Mouse (Mus musculus): ENCODE measurements at regions not wholly inside any gene's neighbourhood (a gene's known extent, or its start where the extent isn't known, plus 50 kb on each side); places are given as distances from the start of the nearest gene placed in this dataset.
"Not testable (repeated sequence)": the region's sequence is repeated elsewhere in the genome, so short reads cannot be mapped to it uniquely, and the experiment has no call there.

DNA sequence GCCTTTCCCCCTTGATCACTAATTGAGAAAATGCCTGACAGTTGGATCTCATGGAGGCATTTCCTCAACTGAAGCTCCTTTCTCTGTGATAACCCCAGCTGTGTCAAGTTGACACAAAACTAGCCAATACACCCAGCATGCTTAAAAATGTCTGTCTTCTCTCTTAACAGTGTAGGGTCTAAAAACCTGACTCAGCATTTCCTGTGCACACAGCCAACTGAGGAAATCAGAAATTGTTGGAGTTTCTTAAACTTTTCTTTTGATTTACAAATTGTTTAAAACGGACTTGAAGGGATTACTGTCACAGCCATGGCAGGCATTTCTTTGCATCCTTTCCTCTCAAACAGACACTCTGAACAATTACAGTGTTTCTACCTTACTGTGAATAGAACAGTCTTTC is 655.0 kb upstream of the Intu start:
- 58% methylated on average over 1 of the region's 1 CpGs for WGBS
- not testable (repeated sequence) for H3K9ac ChIP-seq; H3K4me2 ChIP-seq; H3K27ac ChIP-seq; H3K36me3 ChIP-seq (replicated peaks); H3K9me3 ChIP-seq; H3K4me1 ChIP-seq; ATAC-seq (replicated peaks); H3K4me3 ChIP-seq; H3K27me3 ChIP-seq (replicated peaks)

DNA sequence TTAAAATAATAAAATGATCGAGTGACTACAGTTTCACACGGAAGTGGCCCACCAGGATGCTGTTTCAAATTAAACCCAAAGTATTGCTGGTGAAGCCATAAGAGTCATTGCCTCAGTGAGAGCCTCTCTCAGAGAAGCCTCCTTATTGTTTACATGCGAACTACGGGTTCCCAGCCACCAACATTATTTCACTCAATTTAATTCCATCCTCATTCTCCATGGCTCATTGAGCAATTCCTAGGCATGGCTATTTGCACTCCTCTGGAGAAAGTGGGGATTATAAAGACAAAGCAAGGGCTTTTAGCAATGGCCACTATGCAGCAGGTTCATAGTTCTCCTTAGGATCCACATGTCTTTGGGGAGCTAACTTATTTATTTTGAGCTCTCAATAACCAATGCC is 646.7 kb upstream of the Intu start:
- ATAC-seq (replicated peaks): no peak
- Histone ChIP-seq H3K4me1 (no peaks in the 10 kb centered on the region), H3K4me3 (no peak overlapping the region), H3K9me3 (no peaks in the 10 kb centered on the region), H3K27me3 (replicated peaks) (no peaks in the 10 kb centered on the region), H3K36me3 (replicated peaks) (no peaks in the 10 kb centered on the region), H3K27ac (no peak overlapping the region), H3K9ac (no peak overlapping the region), H3K4me2 (no peak overlapping the region)
- 45% methylated on average over 4 of the region's 4 CpGs for WGBS

DNA sequence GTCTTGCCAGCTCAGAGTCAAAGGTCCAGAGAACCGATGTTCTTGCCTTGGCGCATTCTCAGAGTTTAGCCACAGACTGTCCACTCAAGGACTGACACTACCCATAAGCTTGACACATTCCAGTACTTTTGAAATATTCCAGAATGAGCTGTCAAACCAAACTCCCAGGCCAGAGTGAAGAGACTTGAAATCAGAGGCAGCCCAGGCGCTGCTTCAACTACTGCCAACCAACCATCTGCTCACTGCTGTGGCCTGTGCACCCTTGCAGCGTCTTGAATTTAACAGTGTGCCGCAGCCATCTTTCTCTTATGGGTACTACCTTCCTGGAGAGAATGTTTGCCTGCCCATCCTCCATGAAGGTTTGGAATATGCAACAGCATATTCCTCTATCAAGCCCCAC is 642.7 kb upstream of the Intu start:
- 90% methylated on average over 5 of the region's 5 CpGs for WGBS
- no peak for ATAC-seq (replicated peaks)
- Histone ChIP-seq H3K27ac (no peak overlapping the region), H3K36me3 (replicated peaks) (no peaks in the 10 kb centered on the region), H3K4me1 (no peaks in the 10 kb centered on the region), H3K9me3 (no peaks in the 10 kb centered on the region), H3K4me3 (no peak overlapping the region), H3K4me2 (no peak overlapping the region), H3K9ac (no peak overlapping the region), H3K27me3 (replicated peaks) (no peaks in the 10 kb centered on the region)

DNA sequence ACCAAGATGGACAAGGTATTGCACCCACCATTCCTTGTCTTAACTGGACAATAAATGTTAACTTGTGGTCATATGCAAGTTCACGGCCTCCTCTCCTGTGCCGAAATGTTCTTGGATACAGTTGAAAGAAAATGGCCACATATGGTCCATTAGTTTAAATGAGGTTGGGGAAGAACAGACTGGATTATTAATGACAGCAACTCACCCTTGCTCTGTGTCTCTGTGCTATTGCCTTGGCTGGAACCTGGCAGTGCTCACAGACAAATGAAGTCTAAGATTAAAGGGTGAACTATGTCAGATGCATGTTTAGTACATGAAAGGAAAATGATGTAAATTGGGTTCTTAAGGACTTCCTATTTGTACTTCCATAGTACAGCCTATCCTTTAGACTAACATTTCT is 641.9 kb upstream of the Intu start:
- no peaks in the 10 kb centered on the region for H3K9me3 ChIP-seq
- no peaks in the 10 kb centered on the region for H3K36me3 ChIP-seq (replicated peaks)
- 92% methylated on average over 2 of the region's 2 CpGs for WGBS
- no peak overlapping the region for H3K9ac ChIP-seq
- no peak overlapping the region for H3K27ac ChIP-seq
- no peaks in the 10 kb centered on the region for H3K27me3 ChIP-seq (replicated peaks)
- H3K4me2 ChIP-seq: no peak overlapping the region
- ATAC-seq (replicated peaks): no peak
- H3K4me3 ChIP-seq: no peak overlapping the region
- no peaks in the 10 kb centered on the region for H3K4me1 ChIP-seq

DNA sequence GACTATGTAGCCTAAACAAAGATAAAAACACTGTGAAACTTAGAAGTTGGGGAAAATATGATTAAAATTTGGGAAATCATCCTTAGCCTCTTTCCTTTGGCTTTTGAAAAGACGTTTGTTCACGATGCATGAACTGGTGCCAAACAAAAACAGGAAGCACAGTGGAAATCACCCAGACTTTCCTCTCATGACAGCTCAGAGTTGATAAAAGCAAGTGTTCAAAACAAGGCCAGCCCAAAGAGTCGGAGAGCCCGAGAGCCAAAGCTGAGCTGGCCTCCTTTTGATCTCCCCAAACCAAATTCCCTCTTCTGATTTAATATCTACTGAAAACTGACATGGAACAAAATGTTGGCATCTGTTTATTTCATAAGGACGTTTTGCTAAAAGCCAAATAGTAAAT is 632.1 kb upstream of the Intu start:
- Histone ChIP-seq H3K9ac (no peak overlapping the region), H3K27me3 (replicated peaks) (no peaks in the 10 kb centered on the region), H3K36me3 (replicated peaks) (no peaks in the 10 kb centered on the region), H3K4me3 (no peak overlapping the region), H3K9me3 (no peaks in the 10 kb centered on the region), H3K27ac (no peak overlapping the region), H3K4me1 (no peaks in the 10 kb centered on the region), H3K4me2 (no peak overlapping the region)
- ATAC-seq (replicated peaks): no peak
- 66% methylated on average over 5 of the region's 5 CpGs for WGBS

DNA sequence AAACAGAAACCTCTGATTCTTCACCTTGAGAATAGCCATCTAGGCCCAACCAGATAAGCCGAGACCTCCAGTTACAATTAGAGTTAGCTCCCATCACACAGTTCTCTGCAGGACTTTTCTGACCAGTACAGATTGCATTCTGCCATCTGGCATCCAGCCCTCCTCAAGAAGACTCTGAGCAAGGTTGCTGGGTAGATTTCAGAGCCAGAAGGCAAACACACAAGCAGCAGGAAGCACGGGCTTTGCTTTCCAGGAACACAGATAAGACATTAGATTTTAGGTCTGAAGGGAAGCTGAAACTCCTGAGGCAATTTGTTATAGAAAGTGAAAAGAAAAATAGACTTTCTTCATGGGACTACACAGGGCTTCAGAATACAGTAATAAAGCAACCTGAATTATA is 630.9 kb upstream of the Intu start:
- 81% methylated on average over 2 of the region's 2 CpGs for WGBS
- H3K4me3 ChIP-seq: no peak overlapping the region

DNA sequence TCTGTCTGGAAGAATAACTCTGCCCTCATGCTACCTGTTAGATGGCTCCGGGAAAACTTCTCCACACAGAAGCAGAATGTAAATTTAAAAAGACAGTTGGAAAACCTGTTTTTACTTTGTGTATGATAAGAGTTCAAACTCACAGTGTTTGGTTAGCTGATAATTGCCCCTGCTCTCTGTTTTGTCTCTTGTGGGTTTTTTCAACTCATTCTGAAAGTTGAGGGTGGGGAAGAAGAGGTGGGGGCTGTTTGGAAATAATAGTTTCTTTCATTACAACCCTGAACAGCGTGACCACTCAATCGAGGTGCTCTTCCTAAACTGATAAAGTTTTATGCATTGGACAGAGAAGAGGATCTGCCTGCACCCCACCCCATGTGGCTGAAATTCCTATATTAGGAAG is 626.7 kb upstream of the Intu start:
- no peak overlapping the region for H3K9ac ChIP-seq
- H3K36me3 ChIP-seq (replicated peaks): no peaks in the 10 kb centered on the region
- no peak for ATAC-seq (replicated peaks)
- no peak overlapping the region for H3K4me2 ChIP-seq
- no peaks in the 10 kb centered on the region for H3K4me1 ChIP-seq
- H3K27ac ChIP-seq: no peak overlapping the region
- 76% methylated on average over 3 of the region's 3 CpGs for WGBS
- no peaks in the 10 kb centered on the region for H3K27me3 ChIP-seq (replicated peaks)
- no peak overlapping the region for H3K4me3 ChIP-seq
- H3K9me3 ChIP-seq: no peaks in the 10 kb centered on the region

More for the DNA sequence above, 630.9 kb upstream of the Intu start:
- Histone ChIP-seq H3K27ac (no peak overlapping the region), H3K4me1 (no peaks in the 10 kb centered on the region), H3K9ac (no peak overlapping the region), H3K4me2 (no peak overlapping the region), H3K9me3 (no peaks in the 10 kb centered on the region), H3K36me3 (replicated peaks) (no peaks in the 10 kb centered on the region), H3K27me3 (replicated peaks) (no peaks in the 10 kb centered on the region)
- ATAC-seq (replicated peaks): no peak

DNA sequence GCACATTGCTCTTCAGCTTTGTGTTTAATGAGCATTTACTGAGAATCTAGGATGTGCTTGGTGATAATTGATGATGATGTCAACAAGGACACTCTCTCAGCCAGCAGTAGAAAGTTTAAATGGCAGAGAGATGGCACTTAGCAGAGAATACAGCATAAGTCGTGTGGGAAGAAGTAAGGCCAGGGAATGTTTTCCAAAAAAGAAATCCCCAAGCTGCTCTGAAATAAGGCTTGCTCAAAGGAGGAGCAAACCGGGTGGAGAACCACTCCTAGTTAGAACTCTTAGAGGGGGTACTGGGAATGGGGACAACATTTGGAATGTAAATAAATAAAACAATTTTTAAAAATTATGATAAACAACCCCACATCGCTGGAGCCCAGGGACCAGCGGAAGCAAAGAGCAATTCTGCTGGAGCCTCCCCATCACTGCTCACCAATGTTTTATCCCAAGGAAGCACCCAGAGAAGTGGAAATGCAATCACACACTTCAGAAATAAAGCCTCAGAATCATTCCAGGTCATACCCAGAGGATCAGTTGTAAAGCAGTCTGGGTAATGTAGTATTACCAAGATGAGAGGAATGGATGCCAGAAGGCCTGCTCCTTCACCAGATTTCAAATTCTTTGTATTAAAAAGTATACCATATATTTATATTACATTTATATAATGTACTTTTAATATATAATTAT is 622.3 kb upstream of the Intu start:
- H3K36me3 ChIP-seq (replicated peaks): no peaks in the 10 kb centered on the region
- H3K9ac ChIP-seq: no peak overlapping the region
- no peak overlapping the region for H3K4me3 ChIP-seq
- H3K4me1 ChIP-seq: no peaks in the 10 kb centered on the region
- no peaks in the 10 kb centered on the region for H3K27me3 ChIP-seq (replicated peaks)
- H3K4me2 ChIP-seq: no peak overlapping the region
- WGBS: 86% methylated on average over 4 of the region's 4 CpGs
- no peaks in the 10 kb centered on the region for H3K9me3 ChIP-seq
- no peak overlapping the region for H3K27ac ChIP-seq
- no peak for ATAC-seq (replicated peaks)

DNA sequence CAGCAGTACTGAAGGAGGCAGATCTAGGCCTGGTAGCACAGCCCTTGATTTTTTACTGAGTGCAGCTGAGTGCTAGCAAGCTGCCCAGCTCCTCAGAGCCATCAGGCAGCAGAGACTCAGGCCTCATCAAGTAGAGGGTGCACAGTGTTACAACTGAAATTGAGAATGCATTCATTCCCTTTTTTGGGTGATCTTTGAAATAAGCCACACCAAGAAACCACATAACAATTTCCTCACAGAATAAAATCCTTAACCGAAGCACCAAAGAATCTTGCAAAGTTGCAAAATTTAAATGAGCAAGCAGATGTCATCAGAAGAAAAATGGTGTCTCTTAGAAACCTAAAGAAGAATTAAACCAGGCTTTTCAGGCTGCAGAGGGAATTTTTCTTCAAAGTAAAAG is 621.4 kb upstream of the Intu start:
- Histone ChIP-seq H3K36me3 (replicated peaks) (no peaks in the 10 kb centered on the region), H3K27ac (no peak overlapping the region), H3K9me3 (no peaks in the 10 kb centered on the region), H3K9ac (no peak overlapping the region), H3K4me1 (no peaks in the 10 kb centered on the region), H3K4me3 (no peak overlapping the region), H3K27me3 (replicated peaks) (no peaks in the 10 kb centered on the region), H3K4me2 (no peak overlapping the region)
- 82% methylated on average over 1 of the region's 1 CpGs for WGBS
- no peak for ATAC-seq (replicated peaks)

DNA sequence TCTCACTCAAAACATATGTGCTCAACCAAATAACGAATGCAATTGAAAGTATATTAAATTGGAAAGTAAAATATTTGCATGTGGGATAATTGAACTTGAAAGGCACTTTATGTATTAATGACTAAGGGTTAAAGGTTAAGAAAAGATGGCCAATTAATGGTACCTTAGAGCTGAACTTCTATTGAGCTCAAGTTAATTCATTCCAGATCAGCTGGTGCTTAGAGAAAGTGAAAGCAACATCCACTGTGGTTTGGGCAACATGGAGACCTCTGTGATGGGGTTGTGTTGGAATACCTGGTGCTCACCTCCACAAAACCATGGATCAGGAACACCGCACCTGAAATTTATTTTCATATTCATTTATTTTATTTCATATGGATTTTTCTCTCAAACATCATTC is 612.5 kb upstream of the Intu start:
- whole genome bisulfite sequencing: 91% methylated on average over 2 of the region's 2 CpGs

DNA sequence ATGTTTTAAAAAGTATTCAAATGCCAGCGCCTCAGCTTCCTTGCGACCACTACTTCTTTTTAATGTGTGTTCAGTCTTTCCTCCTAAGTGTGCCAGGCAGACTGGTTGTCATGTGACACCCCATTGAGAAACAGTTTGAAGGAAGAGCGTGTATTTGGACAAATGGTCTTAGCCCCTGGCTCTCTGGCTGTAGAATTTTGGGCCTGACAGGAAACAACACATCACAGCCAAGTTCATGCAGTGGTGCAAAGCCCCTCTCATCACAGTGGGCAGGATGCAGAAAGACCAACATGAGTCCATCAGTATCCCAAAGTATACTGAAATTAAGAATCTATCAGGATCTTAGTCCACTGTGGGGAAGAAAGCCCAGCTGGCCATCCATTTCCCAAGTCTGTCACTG is 605.6 kb upstream of the Intu start:
- no peak overlapping the region for H3K9ac ChIP-seq
- H3K27ac ChIP-seq: no peak overlapping the region
- no peaks in the 10 kb centered on the region for H3K4me1 ChIP-seq
- no peak for ATAC-seq (replicated peaks)
- no peak overlapping the region for H3K4me2 ChIP-seq
- no peaks in the 10 kb centered on the region for H3K27me3 ChIP-seq (replicated peaks)
- H3K36me3 ChIP-seq (replicated peaks): no peaks in the 10 kb centered on the region
- no peaks in the 10 kb centered on the region for H3K9me3 ChIP-seq
- H3K4me3 ChIP-seq: no peak overlapping the region
- WGBS: 84% methylated on average over 3 of the region's 3 CpGs

More for the DNA sequence above, 612.5 kb upstream of the Intu start:
- Histone ChIP-seq H3K4me2 (no peak overlapping the region), H3K27ac (no peak overlapping the region), H3K27me3 (replicated peaks) (no peaks in the 10 kb centered on the region), H3K36me3 (replicated peaks) (no peaks in the 10 kb centered on the region), H3K9me3 (no peaks in the 10 kb centered on the region), H3K4me3 (no peak overlapping the region), H3K9ac (no peak overlapping the region), H3K4me1 (no peaks in the 10 kb centered on the region)
- no peak for ATAC-seq (replicated peaks)

DNA sequence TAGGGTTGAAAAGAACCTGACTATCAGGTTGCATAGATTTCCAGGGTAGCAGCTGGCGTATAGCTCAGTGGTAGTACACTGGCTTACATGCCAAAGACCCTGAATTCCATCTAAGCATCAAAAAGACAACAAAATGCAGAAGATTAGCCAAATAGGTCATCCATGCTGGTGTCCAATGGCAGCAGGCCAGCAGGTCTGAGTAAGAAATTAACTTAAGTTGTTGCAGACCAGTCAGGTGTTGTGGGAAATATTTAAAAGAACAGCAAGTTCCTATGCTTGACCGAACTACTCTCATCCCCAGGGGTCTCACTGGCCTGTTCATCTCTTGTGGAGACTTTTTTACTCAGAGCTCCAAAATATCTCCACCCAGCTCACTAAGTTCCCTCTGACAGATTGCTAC is 602.7 kb upstream of the Intu start:
- H3K9ac ChIP-seq: no peak overlapping the region
- ATAC-seq (replicated peaks): no peak
- H3K4me1 ChIP-seq: no peaks in the 10 kb centered on the region
- H3K4me3 ChIP-seq: no peak overlapping the region
- H3K27me3 ChIP-seq (replicated peaks): no peaks in the 10 kb centered on the region
- H3K4me2 ChIP-seq: no peak overlapping the region
- no peaks in the 10 kb centered on the region for H3K36me3 ChIP-seq (replicated peaks)
- no peak overlapping the region for H3K27ac ChIP-seq
- H3K9me3 ChIP-seq: no peaks in the 10 kb centered on the region
- 89% methylated on average over 2 of the region's 2 CpGs for WGBS

DNA sequence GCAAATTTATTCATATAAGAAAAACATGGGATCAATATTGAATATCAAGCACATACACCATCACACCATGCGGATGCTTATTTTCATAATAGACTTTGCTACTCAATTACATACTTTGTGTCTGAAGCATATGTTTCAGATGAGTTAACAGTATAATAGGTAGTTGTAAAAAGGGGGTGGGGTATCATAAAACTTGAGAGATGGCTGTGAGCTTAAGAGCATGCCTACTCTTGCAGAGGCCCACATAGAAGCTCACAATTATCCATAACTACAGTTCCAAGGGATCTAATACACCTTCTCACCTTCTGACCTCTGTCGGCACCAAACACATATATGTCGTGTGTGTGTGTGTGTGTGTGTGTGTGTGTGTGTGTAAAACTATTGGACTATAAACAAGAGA is 597.7 kb upstream of the Intu start:
- Histone ChIP-seq H3K4me2 (no peak overlapping the region), H3K27ac (no peak overlapping the region), H3K4me1 (no peaks in the 10 kb centered on the region), H3K4me3 (no peak overlapping the region), H3K9me3 (no peaks in the 10 kb centered on the region), H3K36me3 (replicated peaks) (no peaks in the 10 kb centered on the region), H3K27me3 (replicated peaks) (no peaks in the 10 kb centered on the region), H3K9ac (no peak overlapping the region)
- no peak for ATAC-seq (replicated peaks)
- whole genome bisulfite sequencing: 92% methylated on average over 3 of the region's 3 CpGs
